Mouse (Mus musculus) frontal cortex, postnatal 36 days (tissue): Measurements from ENCODE around the gene Bcan.

Experiments used
- DNase-seq, 2 experiments: peaks; one replicate each; pipeline ENCODE4 v3.0.0; 2022; ENCODE audit warnings: low spot score in 2 of 2

Bcan gene

GRCm38 (mm10) chr3:88000181-88000580 is at the start of gene Bcan:
Bcan (minus strand) TSS chr3:88000230.
- no peak for DNase-seq

GRCm38 (mm10) chr3:88049532-88049931 is 49.5 kb upstream of the Bcan start:
- no peak for DNase-seq

- DNase-seq: peak; percentile 86 to 89
Observed at GRCm38 (mm10) chr3:88042661-88043421, 42.8 kb upstream of the Bcan start, which contains the start of gene Gpatch4. Gpatch4 (plus strand) TSS chr3:88043108.

- DNase-seq: no peak
Observed at GRCm38 (mm10) chr3:88035561-88036293, 35.7 kb upstream of the Bcan start.

- DNase-seq: no peak
Observed at GRCm38 (mm10) chr3:88033506-88033905, 33.5 kb upstream of the Bcan start.

- DNase-seq: peak; percentile 14 to 42
Observed at GRCm38 (mm10) chr3:88030608-88031395, 30.8 kb upstream of the Bcan start.

GRCm38 (mm10) chr3:88027434-88028186 is 27.6 kb upstream of the Bcan start, which contains the start of gene Hapln2:
Hapln2 (minus strand) TSS chr3:88027583.
- no peak for DNase-seq

- DNase-seq: no peak
Observed at GRCm38 (mm10) chr3:88026823-88027222, 26.8 kb upstream of the Bcan start.

- DNase-seq: no peak
Observed at GRCm38 (mm10) chr3:88023192-88024074, 23.4 kb upstream of the Bcan start.

- peak; percentile 65 to 68 for DNase-seq
Observed at GRCm38 (mm10) chr3:88022322-88023191, 22.5 kb upstream of the Bcan start.

GRCm38 (mm10) chr3:88010634-88011265 is 10.7 kb upstream of the Bcan start:
- DNase-seq: no peak

GRCm38 (mm10) chr3:88005822-88006786 is 6.1 kb upstream of the Bcan start:
- no peak for DNase-seq

- DNase-seq: no peak
Observed at GRCm38 (mm10) chr3:88002291-88002976, 2.4 kb upstream of the Bcan start.

GRCm38 (mm10) chr3:88000816-88001595 is 976 bp upstream of the Bcan start:
- DNase-seq: no peak

GRCm38 (mm10) chr3:87999243-87999895 is 661 bp downstream of the Bcan start:
- DNase-seq: no peak

- DNase-seq: no peak
Observed at GRCm38 (mm10) chr3:87998747-87999146, 1.3 kb downstream of the Bcan start.
